Mouse (Mus musculus) small intestine, adult 2 months (tissue): Measurements from ENCODE around the gene Card19. TPM values are rescaled to one million over a fixed set of nuclear protein-coding genes. Genes with fewer than 3 reads are reported as not detected.

Experiments
- H3K27ac ChIP-seq: fragments of 200-500 bp; 2 replicates; pipeline ENCODE4 v1.5.1; 2012; ENCODE audit warnings: low read depth, low read length, control low read depth, inconsistent platforms; ENCODE audit not compliant: insufficient read depth
- H3K27me3 ChIP-seq: fragments of 200-500 bp; 2 replicates; pipeline ENCODE4 v1.6.1; 2012; ENCODE audit warnings: mild to moderate bottlenecking, moderate library complexity, low read length, inconsistent platforms; ENCODE audit not compliant: control insufficient read depth, insufficient read depth
- H3K36me3 ChIP-seq: fragments of 200-500 bp; 2 replicates; pipeline ENCODE4 v1.6.1; 2012; ENCODE audit warnings: mild to moderate bottlenecking, low read length, control low read depth, inconsistent platforms; ENCODE audit not compliant: control insufficient read depth, insufficient read depth
- H3K4me1 ChIP-seq: fragments of 200-500 bp; 2 replicates; pipeline ENCODE4 v1.6.1; 2012; ENCODE audit warnings: low read length, inconsistent platforms, mixed read lengths; ENCODE audit not compliant: control insufficient read depth, insufficient read depth, insufficient read length
- H3K4me3 ChIP-seq: fragments of 200-500 bp; 2 replicates; pipeline ENCODE4 v1.5.1; 2012; ENCODE audit warnings: low read depth, mild to moderate bottlenecking, control low read depth, inconsistent platforms, low read length, moderate library complexity
- CTCF ChIP-seq: fragments of 200-500 bp; IDR thresholded peaks from 2 replicates; pipeline ENCODE4 v1.5.1; 2012; ENCODE audit warnings: low read depth, mild to moderate bottlenecking, control low read depth, inconsistent platforms, low read length, moderate library complexity, mixed read lengths; ENCODE audit not compliant: insufficient replicate concordance, insufficient read length; ENCODE audit errors: extremely low read depth
- POLR2A ChIP-seq: fragments of 200-500 bp; IDR thresholded peaks from 2 replicates; pipeline ENCODE4 v1.6.1; 2012; ENCODE audit warnings: low read depth, mild to moderate bottlenecking, control low read depth, inconsistent platforms, low read length, moderate library complexity
- WGBS: fragments of 180-500 bp; shearing (Covaris S2); methylation state at CpG from one replicate; pipeline ENCODE4 v1.1.7; 2018; 5-methylcytosine and 5-hydroxymethylcytosine counted together
- polyA plus RNA-seq: library from polyadenylated mRNA; depleted of rRNA; stranded (reverse); fragments of >200 nt; gene quantifications from 2 replicates; pipeline ENCODE4 v1.2.3, GENCODE M21; 2012

Card19 gene
- polyA plus RNA-seq, 1 experiment, result 237 TPM

- Histone ChIP-seq H3K4me1 (peaks cover 10% of the 10 kb centered on the region; the same call in 1 of the 2 replicates), H3K4me3 (no peak overlapping the region), H3K36me3 (peaks cover 12% of the 10 kb centered on the region), H3K27ac (no peak overlapping the region), H3K27me3 (no peaks in the 10 kb centered on the region)
- WGBS, result 92% methylated on average over 13 of the region's 13 CpGs
- no peak for TF ChIP-seq CTCF
- TF ChIP-seq POLR2A, result no peak
Measured at GRCm38 (mm10) chr13:49194811-49195210, 21.0 kb downstream of the Card19 start.

DNA sequence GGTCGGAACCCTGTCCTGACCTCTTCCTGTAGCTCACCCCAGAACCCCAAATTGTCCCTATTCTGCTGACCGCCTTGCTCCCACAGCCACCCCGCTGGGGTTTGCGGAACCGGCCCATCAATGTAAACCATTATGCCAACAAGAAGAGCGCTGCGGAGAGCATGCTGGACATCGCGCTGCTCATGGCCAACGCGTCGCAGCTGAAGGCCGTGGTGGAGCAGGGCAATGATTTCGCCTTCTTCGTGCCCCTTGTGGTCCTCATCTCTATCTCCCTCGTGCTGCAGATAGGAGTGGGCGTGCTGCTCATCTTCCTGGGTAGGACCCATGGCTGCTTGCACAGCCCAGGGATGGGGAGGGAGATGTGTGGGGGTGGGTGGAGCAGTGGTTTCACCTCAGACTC is 22.2 kb downstream of the Card19 start:
- no peaks in the 10 kb centered on the region for H3K27me3 ChIP-seq
- H3K36me3 ChIP-seq, result peaks cover 12% of the 10 kb centered on the region
- 96% methylated on average over 17 of the region's 17 CpGs for WGBS
- H3K4me1 ChIP-seq, result peaks cover 10% of the 10 kb centered on the region; the same call in 1 of the 2 replicates
- TF ChIP-seq CTCF (no peak), POLR2A (no peak)
- H3K4me3 ChIP-seq, result no peak overlapping the region
- no peak overlapping the region for H3K27ac ChIP-seq

GRCm38 (mm10) chr13:49192156-49192855 is 23.5 kb downstream of the Card19 start:
- Histone ChIP-seq H3K4me1 (peaks cover 15% of the 10 kb centered on the region), H3K36me3 (peaks cover 12% of the 10 kb centered on the region), H3K27me3 (no peaks in the 10 kb centered on the region), H3K27ac (no peak overlapping the region), H3K4me3 (no peak overlapping the region)
- no peak for TF ChIP-seq POLR2A
- no peak for TF ChIP-seq CTCF
- WGBS, result 83% methylated on average over 16 of the region's 16 CpGs

GRCm38 (mm10) chr13:49191673-49192035 is 24.2 kb downstream of the Card19 start:
- Histone ChIP-seq H3K4me1 (peaks cover 20% of the 10 kb centered on the region), H3K4me3 (no peak overlapping the region), H3K27ac (no peak overlapping the region), H3K27me3 (no peaks in the 10 kb centered on the region), H3K36me3 (peaks cover 12% of the 10 kb centered on the region)
- WGBS, result 91% methylated on average over 5 of the region's 5 CpGs
- TF ChIP-seq POLR2A (no peak), CTCF (no peak)

DNA sequence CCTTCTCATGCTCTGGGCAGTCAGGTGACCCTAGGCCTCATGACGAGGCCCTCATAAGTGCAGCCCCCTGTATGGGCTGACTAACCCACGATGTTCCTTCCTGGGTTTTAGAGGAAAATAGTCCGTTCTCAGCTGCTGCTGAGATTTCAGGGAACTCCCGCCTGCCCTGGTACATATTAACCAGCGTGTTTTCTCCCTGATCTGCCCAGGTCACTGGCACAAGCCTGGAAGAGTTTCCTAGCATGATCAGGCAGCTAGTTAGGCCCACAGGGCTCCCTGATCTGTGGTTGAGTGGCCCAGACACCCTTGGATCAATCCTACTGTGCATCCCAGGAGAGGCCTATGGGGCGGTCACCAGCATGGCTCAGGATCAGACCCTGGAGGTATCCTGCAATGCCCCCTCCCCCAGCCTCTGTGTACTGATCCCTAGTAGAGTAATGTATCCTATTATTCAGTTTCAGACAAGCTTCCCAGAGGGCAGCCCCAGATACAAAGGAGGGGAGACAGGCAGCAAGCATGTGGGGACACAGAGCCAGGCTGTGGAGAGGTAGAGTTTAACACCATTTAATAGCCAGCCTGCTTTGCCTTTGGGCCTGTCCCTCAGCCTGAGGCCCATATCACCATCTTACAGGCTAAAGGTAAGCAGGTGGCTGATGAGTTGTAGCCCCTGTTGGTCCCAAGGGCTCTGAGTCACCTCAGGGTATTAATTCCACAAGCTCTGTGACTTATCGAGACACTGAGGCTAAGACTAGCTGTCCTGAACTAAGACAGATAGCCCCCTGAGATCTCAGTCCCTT is 24.8 kb downstream of the Card19 start:
- Histone ChIP-seq H3K27me3 (no peaks in the 10 kb centered on the region), H3K27ac (no peak overlapping the region)
- WGBS, result 49% methylated on average over 7 of the region's 7 CpGs

GRCm38 (mm10) chr13:49189970-49190870 is 25.6 kb downstream of the Card19 start:
- Histone ChIP-seq H3K4me1 (peaks cover 24% of the 10 kb centered on the region), H3K27ac (no peak overlapping the region), H3K36me3 (peaks cover 3% of the 10 kb centered on the region; the same call in 1 of the 2 replicates), H3K4me3 (no peak overlapping the region), H3K27me3 (no peaks in the 10 kb centered on the region)
- WGBS, result 47% methylated on average over 12 of the region's 12 CpGs
- TF ChIP-seq POLR2A (no peak), CTCF (no peak)

More for the DNA sequence above, 24.8 kb downstream of the Card19 start:
- Histone ChIP-seq H3K36me3 (peaks cover 9% of the 10 kb centered on the region), H3K4me1 (peaks cover 24% of the 10 kb centered on the region), H3K4me3 (no peak overlapping the region)
- no peak for TF ChIP-seq CTCF
- no peak for TF ChIP-seq POLR2A

DNA sequence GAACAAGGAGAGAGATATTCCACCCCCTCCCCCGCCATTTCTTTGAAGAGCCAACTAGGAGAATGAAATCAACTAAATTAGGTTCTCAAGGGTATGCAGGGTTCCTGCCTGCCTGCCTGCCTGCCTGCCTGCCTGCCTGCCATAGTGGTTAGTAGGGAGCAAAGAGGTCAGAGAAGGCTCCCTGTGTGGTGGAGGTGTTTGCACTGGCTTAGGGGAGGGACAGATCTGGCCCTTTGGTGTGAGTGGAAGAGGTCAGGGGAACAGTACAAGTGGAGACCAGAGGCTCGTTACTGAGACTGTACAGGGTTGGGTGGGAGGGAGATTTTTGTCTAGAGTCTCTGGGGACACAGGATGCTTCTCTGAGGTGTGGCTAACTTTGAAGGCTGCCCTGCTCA is 26.9 kb downstream of the Card19 start:
- Histone ChIP-seq H3K4me3 (no peak overlapping the region; the same call in 1 of the 2 replicates), H3K27ac (no peak overlapping the region)
- WGBS, result 73% methylated on average over 2 of the region's 2 CpGs

More for the DNA sequence above, 26.9 kb downstream of the Card19 start:
- Histone ChIP-seq H3K4me1 (peaks cover 24% of the 10 kb centered on the region), H3K27me3 (no peaks in the 10 kb centered on the region), H3K36me3 (0 out of 2 replicates have a peak, but pooled peaks cover under 1% of the 10 kb centered on the region)
- TF ChIP-seq POLR2A, result no peak
- no peak for TF ChIP-seq CTCF
